Mouse (Mus musculus) retina, postnatal 1 day (tissue): ENCODE results near the gene Il18rap.

Experiments
- DNase-seq: peaks from one replicate; pipeline ENCODE4 v3.0.0-alpha.2; 2012

The Il18rap gene

GRCm38 (mm10) chr1:40514851-40515585 lies at the start of gene Il18rap:
TSS of gene Il18rap (plus strand) at chr1:40515362.
- peak; percentile 44 for DNase-seq

GRCm38 (mm10) chr1:40465477-40466430 lies 49.4 kb upstream of the Il18rap start, which contains the start of gene Il18r1:
TSS of gene Il18r1 (plus strand) at chr1:40465552.
- DNase-seq: no peak

- no peak for DNase-seq
These were observed 47.9 kb upstream of the Il18rap start for GRCm38 (mm10) chr1:40467306-40467705.

- DNase-seq: no peak
These were observed 46.4 kb upstream of the Il18rap start for GRCm38 (mm10) chr1:40468805-40469204.

GRCm38 (mm10) chr1:40469900-40470299 lies 45.3 kb upstream of the Il18rap start:
- no peak for DNase-seq

GRCm38 (mm10) chr1:40472401-40472800 lies 42.8 kb upstream of the Il18rap start:
- DNase-seq: no peak

- DNase-seq: no peak
These were observed 41.5 kb upstream of the Il18rap start for GRCm38 (mm10) chr1:40473640-40474039.

- DNase-seq: no peak
These were observed 40.8 kb upstream of the Il18rap start for GRCm38 (mm10) chr1:40474336-40474735.

GRCm38 (mm10) chr1:40475697-40476096 lies 39.5 kb upstream of the Il18rap start:
- DNase-seq: no peak

GRCm38 (mm10) chr1:40476756-40477155 lies 38.4 kb upstream of the Il18rap start:
- DNase-seq: no peak

- DNase-seq: no peak
These were observed 35.6 kb upstream of the Il18rap start for GRCm38 (mm10) chr1:40479505-40479923.

GRCm38 (mm10) chr1:40494594-40494993 lies 20.6 kb upstream of the Il18rap start:
- no peak for DNase-seq

- DNase-seq: no peak
These were observed 15.5 kb upstream of the Il18rap start for GRCm38 (mm10) chr1:40499708-40500107.

GRCm38 (mm10) chr1:40501126-40501525 lies 14.0 kb upstream of the Il18rap start:
- DNase-seq: no peak

GRCm38 (mm10) chr1:40501546-40502398 lies 13.4 kb upstream of the Il18rap start:
- no peak for DNase-seq

GRCm38 (mm10) chr1:40504548-40504947 lies 10.6 kb upstream of the Il18rap start:
- no peak for DNase-seq

GRCm38 (mm10) chr1:40516364-40516763 lies 1.2 kb downstream of the Il18rap start:
- no peak for DNase-seq

- DNase-seq: no peak
These were observed 7.8 kb downstream of the Il18rap start for GRCm38 (mm10) chr1:40522918-40523317.

- no peak for DNase-seq
These were observed 9.0 kb downstream of the Il18rap start for GRCm38 (mm10) chr1:40523971-40524722.

- no peak for DNase-seq
These were observed 14.1 kb downstream of the Il18rap start for GRCm38 (mm10) chr1:40529287-40529686.

GRCm38 (mm10) chr1:40537577-40537976 lies 22.4 kb downstream of the Il18rap start:
- no peak for DNase-seq

GRCm38 (mm10) chr1:40544650-40545049 lies 29.5 kb downstream of the Il18rap start:
- DNase-seq: peak; percentile 75
